Mouse (Mus musculus) embryonic fibroblast, embryonic 13.5 days (primary cell): ENCODE measurements at regions not wholly inside any gene's neighbourhood (a gene's known extent, or its start where the extent isn't known, plus 50 kb on each side); places are given as distances from the start of the nearest gene placed in this dataset.

Experiments used
- CTCF ChIP-seq: IDR thresholded peaks from 2 replicates; pipeline ENCODE4 v1.5.1; 2011; ENCODE audit warnings: mild to moderate bottlenecking, control low read depth, low read length, moderate library complexity, borderline replicate concordance; ENCODE audit not compliant: insufficient read depth
- POLR2A ChIP-seq: IDR thresholded peaks from 2 replicates; pipeline ENCODE4 v1.6.1; 2011; ENCODE audit warnings: low read depth, mild to moderate bottlenecking, control low read depth, low read length, moderate library complexity

GRCm38 (mm10) chr16:8997250-8997649 lies 167.3 kb downstream of the 1810013L24Rik start:
- TF ChIP-seq CTCF (no peak), POLR2A (no peak)
